Mouse (Mus musculus): Measurements from ENCODE around the gene St6galnac3.
A peak's percentile ranks its signal among the peaks of the same experiment; 100 is the strongest.
"Not testable (repeated sequence)": the region's sequence is repeated elsewhere in the genome, so short reads cannot be mapped to it uniquely, and the experiment has no call there.

The St6galnac3 gene

GRCm38 (mm10) chr3:153724701-153725668 is at the start of gene St6galnac3:
Gene St6galnac3, minus strand, starts transcription at chr3:153725174.
- peak; percentile 90 for DNase-seq (ENCODE audit: low read depth, low spot score)

- DNase-seq (ENCODE audit: low read depth, low spot score) = no peak
Measured at GRCm38 (mm10) chr3:153774568-153774967, 49.6 kb upstream of the St6galnac3 start.

GRCm38 (mm10) chr3:153771479-153771878 is 46.5 kb upstream of the St6galnac3 start:
- no peak for DNase-seq (ENCODE audit: low read depth, low spot score)

GRCm38 (mm10) chr3:153770573-153770972 is 45.6 kb upstream of the St6galnac3 start:
- no peak for DNase-seq (ENCODE audit: low read depth, low spot score)

- no peak for DNase-seq (ENCODE audit: low read depth, low spot score)
Measured at GRCm38 (mm10) chr3:153769220-153769619, 44.2 kb upstream of the St6galnac3 start.

GRCm38 (mm10) chr3:153765171-153765570 is 40.2 kb upstream of the St6galnac3 start:
- DNase-seq (ENCODE audit: low read depth, low spot score) = no peak

GRCm38 (mm10) chr3:153764760-153765159 is 39.8 kb upstream of the St6galnac3 start:
- DNase-seq (ENCODE audit: low read depth, low spot score) = peak; percentile 39

- no peak for DNase-seq (ENCODE audit: low read depth, low spot score)
Measured at GRCm38 (mm10) chr3:153761171-153761570, 36.2 kb upstream of the St6galnac3 start.

- DNase-seq (ENCODE audit: low read depth, low spot score) = no peak
Measured at GRCm38 (mm10) chr3:153759269-153759668, 34.3 kb upstream of the St6galnac3 start.

- DNase-seq (ENCODE audit: low read depth, low spot score) = no peak
Measured at GRCm38 (mm10) chr3:153756500-153756996, 31.6 kb upstream of the St6galnac3 start.

GRCm38 (mm10) chr3:153755785-153756326 is 30.9 kb upstream of the St6galnac3 start:
- DNase-seq (ENCODE audit: low read depth, low spot score) = not testable (repeated sequence)

GRCm38 (mm10) chr3:153751435-153751834 is 26.5 kb upstream of the St6galnac3 start:
- DNase-seq (ENCODE audit: low read depth, low spot score) = no peak

- DNase-seq (ENCODE audit: low read depth, low spot score) = no peak
Measured at GRCm38 (mm10) chr3:153749359-153749758, 24.4 kb upstream of the St6galnac3 start.

- DNase-seq (ENCODE audit: low read depth, low spot score) = no peak
Measured at GRCm38 (mm10) chr3:153748293-153748692, 23.3 kb upstream of the St6galnac3 start.

- DNase-seq (ENCODE audit: low read depth, low spot score) = no peak
Measured at GRCm38 (mm10) chr3:153745099-153745498, 20.1 kb upstream of the St6galnac3 start.

GRCm38 (mm10) chr3:153744447-153744846 is 19.5 kb upstream of the St6galnac3 start:
- no peak for DNase-seq (ENCODE audit: low read depth, low spot score)

- DNase-seq (ENCODE audit: low read depth, low spot score) = no peak
Measured at GRCm38 (mm10) chr3:153741800-153742199, 16.8 kb upstream of the St6galnac3 start.

- peak; percentile 64 for DNase-seq (ENCODE audit: low read depth, low spot score)
Measured at GRCm38 (mm10) chr3:153739351-153739750, 14.4 kb upstream of the St6galnac3 start.

- DNase-seq (ENCODE audit: low read depth, low spot score) = no peak
Measured at GRCm38 (mm10) chr3:153738421-153738820, 13.4 kb upstream of the St6galnac3 start.

- no peak for DNase-seq (ENCODE audit: low read depth, low spot score)
Measured at GRCm38 (mm10) chr3:153736756-153737280, 11.8 kb upstream of the St6galnac3 start.

- no peak for DNase-seq (ENCODE audit: low read depth, low spot score)
Measured at GRCm38 (mm10) chr3:153735796-153736549, 11.0 kb upstream of the St6galnac3 start.

GRCm38 (mm10) chr3:153734741-153735140 is 9.8 kb upstream of the St6galnac3 start:
- no peak for DNase-seq (ENCODE audit: low read depth, low spot score)

Data from mesoderm, embryonic 11.5 days (tissue).